Mouse (Mus musculus) spleen, embryonic (tissue): Measurements from ENCODE around the gene Zrsr1.

Experiments
- CTCF ChIA-PET: fragments of 350-600 bp; sonication (Branson Sonifier 250); formaldehyde crosslinking; loops from one replicate; lab custom pipeline; 2022; lab: Charles Lee

Zrsr1 gene

DNA sequence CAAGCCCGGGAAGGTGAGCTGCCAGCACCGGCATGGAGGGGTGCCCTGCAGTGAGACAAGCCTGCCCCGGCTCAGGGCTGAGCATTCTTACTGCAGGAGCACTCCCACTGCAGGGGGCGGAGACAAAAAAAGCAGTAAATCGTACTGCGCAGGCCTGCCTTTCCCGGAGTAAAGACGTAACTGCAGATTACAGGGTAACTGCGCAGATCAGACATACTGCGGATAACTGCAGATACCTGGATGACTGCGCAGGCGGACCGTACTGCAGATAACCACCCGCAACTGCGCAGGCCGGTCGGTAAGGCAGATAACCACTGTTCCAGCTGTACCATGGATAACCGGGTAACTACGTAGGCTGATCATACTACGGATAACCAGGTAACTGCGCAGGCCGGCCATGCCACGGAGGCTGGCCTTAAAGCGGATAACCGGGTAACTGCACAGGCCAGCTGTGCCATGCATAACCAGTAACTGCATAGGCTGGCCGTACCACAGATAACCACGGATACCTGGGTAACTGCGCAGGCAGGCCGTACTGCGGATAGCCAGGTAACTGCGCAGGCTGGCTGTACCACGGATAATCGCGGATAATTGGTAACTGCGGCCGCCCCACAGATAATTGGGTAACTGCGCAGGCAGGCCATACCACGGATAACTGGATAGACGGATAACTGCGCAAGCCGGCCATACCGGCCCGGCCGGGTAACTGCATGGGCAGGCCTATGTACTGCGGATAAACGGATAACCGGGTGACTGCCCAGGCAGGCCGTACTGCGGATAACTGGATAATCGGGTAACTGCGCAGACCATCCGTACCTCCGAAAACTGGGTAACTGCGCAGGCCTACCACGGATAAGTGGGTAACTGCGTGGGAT lies at the start of gene Zrsr1:
Gene Zrsr1 (plus strand): TSS at position 171 of the 875 bp plus-strand sequence.
- CTCF ChIA-PET = interaction anchor here (0.5 kb wide), 1 partner anchor 16 kb away, joined by 6 read pairs; no protein-coding TSS in a partner anchor

DNA sequence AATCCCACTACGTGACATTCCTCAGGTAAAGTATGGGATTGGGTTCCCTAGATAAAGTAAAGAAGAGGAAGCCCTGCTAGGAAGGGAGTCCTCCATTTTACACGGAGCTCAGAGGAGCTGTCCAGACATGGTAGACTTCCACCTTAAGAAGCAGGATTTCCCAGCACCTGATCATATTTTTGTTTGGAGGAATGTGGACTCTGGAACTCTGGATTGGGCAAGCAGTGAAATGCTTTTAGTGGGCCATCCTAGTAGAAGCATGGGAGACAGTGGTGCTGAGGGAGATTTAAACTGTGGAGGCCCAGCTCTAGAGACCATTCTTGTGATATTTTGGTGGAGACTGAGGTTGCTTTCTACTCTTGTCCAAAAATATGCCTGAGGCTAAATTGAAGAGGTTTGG lies 49.3 kb upstream of the Zrsr1 start:
- CTCF ChIA-PET = interaction anchor here (0.6 kb wide), 1 partner anchor 287 kb away, joined by 8 read pairs; no protein-coding TSS in a partner anchor

DNA sequence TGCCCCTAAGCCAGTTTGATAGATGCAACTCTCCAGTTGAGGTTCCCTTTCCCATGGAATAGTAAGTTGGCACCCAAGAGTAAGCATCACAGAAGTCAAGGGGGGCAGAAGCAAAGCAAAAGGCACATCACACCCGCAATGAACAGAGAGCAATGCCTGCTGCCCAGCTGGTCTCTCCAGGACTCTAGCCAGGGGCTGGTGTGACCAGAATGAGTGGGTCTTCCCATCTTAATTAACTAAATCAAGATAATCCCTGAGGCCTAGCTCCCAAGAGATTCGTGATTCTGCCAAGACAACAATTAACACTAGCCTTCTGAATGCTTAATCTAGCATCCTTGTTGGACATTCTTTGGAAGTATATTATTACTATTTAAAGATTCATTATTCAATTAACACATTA lies 48.2 kb upstream of the Zrsr1 start:
- CTCF ChIA-PET = interaction anchor here (0.7 kb wide), 1 partner anchor 1231 kb away, joined by 9 read pairs; no protein-coding TSS in a partner anchor

GRCm38 (mm10) chr11:22928586-22929169 lies 43.1 kb upstream of the Zrsr1 start:
- CTCF ChIA-PET = no interaction called here

GRCm38 (mm10) chr11:22930129-22930528 lies 41.7 kb upstream of the Zrsr1 start:
- CTCF ChIA-PET = interaction anchor here (0.8 kb wide), 1 partner anchor 10 kb away, joined by 3 read pairs; no protein-coding TSS in a partner anchor

- CTCF ChIA-PET = no interaction called here
These were observed 40.4 kb upstream of the Zrsr1 start for GRCm38 (mm10) chr11:22931320-22931905.

DNA sequence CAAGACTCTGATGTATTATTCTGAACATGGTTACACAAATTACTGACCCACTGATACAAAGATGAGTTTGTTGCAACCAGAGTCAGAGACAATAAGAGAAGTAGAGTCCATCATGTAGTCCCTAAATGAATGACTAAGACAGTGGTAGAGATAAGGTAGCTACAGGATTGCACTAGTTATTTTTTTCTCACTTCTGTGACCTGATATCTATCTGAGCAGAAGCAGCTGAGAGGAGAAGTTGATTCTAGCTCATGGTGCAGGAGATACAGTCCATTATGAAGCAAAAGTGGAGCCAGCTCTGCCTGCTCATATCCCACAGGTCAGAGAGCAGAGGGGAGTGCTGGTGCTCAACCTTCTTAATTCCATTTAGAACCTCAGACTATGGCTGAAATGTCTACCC lies 39.6 kb upstream of the Zrsr1 start:
- CTCF ChIA-PET = no interaction called here

GRCm38 (mm10) chr11:22936446-22937125 lies 35.2 kb upstream of the Zrsr1 start:
- CTCF ChIA-PET = no interaction called here

- CTCF ChIA-PET = no interaction called here
These were observed 34.0 kb upstream of the Zrsr1 start for GRCm38 (mm10) chr11:22937716-22938316.

DNA sequence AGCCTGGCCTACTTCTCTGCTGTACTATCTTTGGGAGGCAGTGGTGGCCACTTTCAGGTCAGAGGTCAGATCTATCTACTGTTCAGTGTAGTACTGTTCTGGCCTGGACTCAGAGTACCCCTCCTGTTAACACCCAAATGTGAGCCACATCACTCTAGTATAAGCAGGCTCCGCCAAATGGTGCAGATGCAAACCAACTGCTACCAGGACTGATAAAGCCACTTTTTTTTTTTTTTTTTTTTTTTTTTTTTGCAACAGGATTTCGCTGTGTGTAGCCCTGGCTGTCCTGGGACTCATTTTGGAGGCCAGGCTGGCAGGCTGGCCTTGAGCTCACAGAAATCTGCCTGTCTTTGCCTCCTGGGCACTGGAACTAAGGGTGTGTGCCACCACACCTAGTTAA lies 32.8 kb upstream of the Zrsr1 start:
- CTCF ChIA-PET = interaction anchor here (0.6 kb wide), 1 partner anchor 699 kb away, joined by 6 read pairs; no protein-coding TSS in a partner anchor

- CTCF ChIA-PET = interaction anchor here (0.7 kb wide), 1 partner anchor 341 kb away, joined by 3 read pairs; no protein-coding TSS in a partner anchor
These were observed 22.7 kb upstream of the Zrsr1 start for GRCm38 (mm10) chr11:22949101-22949500.

GRCm38 (mm10) chr11:22950131-22950530 lies 21.7 kb upstream of the Zrsr1 start:
- CTCF ChIA-PET = interaction anchor here (0.6 kb wide), 1 partner anchor 78 kb away, joined by 3 read pairs; no protein-coding TSS in a partner anchor

DNA sequence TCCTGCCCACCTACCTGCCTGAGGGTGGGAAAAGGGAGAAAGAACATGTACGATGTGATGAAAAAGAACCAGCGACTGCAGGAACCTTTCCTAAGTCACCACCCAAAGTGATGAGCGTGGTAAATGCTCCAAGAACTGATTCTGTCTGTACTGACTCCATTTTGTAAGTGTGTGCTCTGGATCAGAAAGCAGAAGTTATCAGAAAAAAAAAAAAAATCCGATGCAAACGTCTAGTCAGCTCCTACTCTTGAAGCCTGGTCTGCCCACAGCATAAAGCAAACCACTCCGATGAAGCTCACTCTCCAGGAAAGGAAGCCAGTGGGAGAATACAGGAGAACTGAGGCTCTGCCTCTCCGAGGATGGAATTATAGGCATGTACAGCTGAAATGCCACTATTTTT lies 19.1 kb upstream of the Zrsr1 start:
- CTCF ChIA-PET = no interaction called here

GRCm38 (mm10) chr11:22956346-22956745 lies 15.5 kb upstream of the Zrsr1 start:
- CTCF ChIA-PET = interaction anchor here (0.5 to 1.2 kb wide), 3 partner anchors 26 to 279 kb away, joined by 3 to 6 read pairs (median 4); no protein-coding TSS in a partner anchor

- CTCF ChIA-PET = interaction anchor here (1.2 kb wide), 1 partner anchor 280 kb away, joined by 4 read pairs; no protein-coding TSS in a partner anchor
These were observed 15.0 kb upstream of the Zrsr1 start for GRCm38 (mm10) chr11:22956830-22957229.

GRCm38 (mm10) chr11:22957791-22958374 lies 13.9 kb upstream of the Zrsr1 start:
- CTCF ChIA-PET = interaction anchor here (0.6 to 1.1 kb wide), 7 partner anchors 57 to 611 kb away, joined by 3 to 8 read pairs (median 5); no protein-coding TSS in a partner anchor

- CTCF ChIA-PET = no interaction called here
These were observed 9.7 kb upstream of the Zrsr1 start for GRCm38 (mm10) chr11:22962101-22962500.

DNA sequence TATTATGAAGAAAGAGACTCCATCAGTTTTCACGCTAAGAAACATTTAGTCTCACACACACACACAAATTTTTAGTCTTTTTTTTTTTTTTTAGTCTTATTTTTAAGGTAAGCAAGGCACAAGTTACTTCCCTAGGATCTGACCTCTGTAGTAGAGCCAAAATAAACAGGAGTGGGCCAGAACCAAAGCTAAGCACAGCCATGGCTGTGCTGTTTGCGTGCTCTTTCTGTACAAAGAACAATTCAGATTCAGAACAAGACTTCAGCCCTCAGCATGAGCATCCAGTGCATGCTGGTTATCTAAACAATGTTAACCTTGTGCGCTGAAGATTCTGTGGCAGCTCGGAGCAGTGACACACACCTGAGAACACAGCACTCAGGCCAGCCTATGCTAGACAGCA lies 7.4 kb upstream of the Zrsr1 start:
- CTCF ChIA-PET = interaction anchor here (0.7 kb wide), 1 partner anchor 1727 kb away, joined by 9 read pairs; no protein-coding TSS in a partner anchor

DNA sequence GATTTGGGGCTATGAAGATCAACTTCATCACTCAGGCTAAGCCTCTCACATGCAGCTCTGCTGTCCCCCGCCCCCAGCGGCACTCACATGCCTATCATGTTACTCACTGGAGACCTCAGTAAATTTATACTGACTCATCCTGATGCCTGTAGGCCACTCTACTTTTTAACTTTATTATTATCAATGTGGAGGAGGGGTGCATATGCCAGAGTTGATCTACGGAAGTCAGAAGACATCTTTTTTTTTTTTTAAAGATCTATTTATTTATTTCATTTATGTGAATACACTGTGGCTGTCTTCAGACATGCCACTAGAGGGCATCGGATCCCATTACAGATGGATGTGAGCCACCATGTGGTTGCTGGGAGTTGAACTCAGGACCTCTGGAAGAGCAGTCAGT lies 6.3 kb upstream of the Zrsr1 start:
- CTCF ChIA-PET = interaction anchor here (0.5 kb wide), 1 partner anchor 400 kb away, joined by 3 read pairs; no protein-coding TSS in a partner anchor

GRCm38 (mm10) chr11:22969486-22969885 lies 2.3 kb upstream of the Zrsr1 start:
- CTCF ChIA-PET = no interaction called here
